Mouse (Mus musculus) CH12.LX (cell line): ENCODE data around the gene Tmem104.

ENCODE experiments used
- CHD2 ChIP-seq: IDR thresholded peaks from 2 replicates; pipeline ENCODE4 v1.6.1; 2011; ENCODE audit warnings: low read length, improper control_type of control experiment
- CTCF ChIP-seq, 2 experiments: IDR thresholded peaks in 1 of 2; conservative IDR thresholded peaks in 1 of 2; 2 replicates each; pipeline ENCODE4 v1.5.1; 2011 to 2012; ENCODE audit warnings: low read depth in 2 of 2, low read length in 2 of 2, improper control_type of control experiment in 1 of 2, inconsistent platforms in 1 of 2, mild to moderate bottlenecking in 1 of 2, moderate library complexity in 1 of 2
- E2F4 ChIP-seq: IDR thresholded peaks from 2 replicates; pipeline ENCODE4 v1.6.1; 2011; ENCODE audit warnings: low read depth, low read length, improper control_type of control experiment; ENCODE audit not compliant: insufficient replicate concordance
- EP300 ChIP-seq: IDR thresholded peaks from 2 replicates; pipeline ENCODE4 v1.6.1; 2011; ENCODE audit warnings: low read length, improper control_type of control experiment
- MAX ChIP-seq: IDR thresholded peaks from 2 replicates; pipeline ENCODE4 v1.6.1; 2011; ENCODE audit warnings: low read length, improper control_type of control experiment
- MAZ ChIP-seq: IDR thresholded peaks from 2 replicates; pipeline ENCODE4 v1.6.1; 2012; ENCODE audit warnings: low read depth, mild to moderate bottlenecking, inconsistent platforms, low read length, improper control_type of control experiment, moderate library complexity
- MXI1 ChIP-seq: IDR thresholded peaks from 2 replicates; pipeline ENCODE4 v1.6.1; 2011; ENCODE audit warnings: mild to moderate bottlenecking, low read depth, low read length, improper control_type of control experiment
- MYC ChIP-seq: IDR thresholded peaks from 2 replicates; pipeline ENCODE4 v1.6.1; 2011; ENCODE audit warnings: low read depth, mild to moderate bottlenecking, improper control_type of control experiment, low read length
- POLR2A ChIP-seq: IDR thresholded peaks from 2 replicates; pipeline ENCODE4 v1.6.1; 2011; ENCODE audit warnings: low read depth, mild to moderate bottlenecking, improper control_type of control experiment, low read length
- TCF12 ChIP-seq: IDR thresholded peaks from 2 replicates; pipeline ENCODE4 v1.6.1; 2014; ENCODE audit warnings: low read depth, mild to moderate bottlenecking, inconsistent platforms, low read length, improper control_type of control experiment
- USF1 ChIP-seq: IDR thresholded peaks from 2 replicates; pipeline ENCODE4 v1.6.1; 2014; ENCODE audit warnings: low read depth, mild to moderate bottlenecking, inconsistent platforms, low read length, improper control_type of control experiment
- ZMIZ1 ChIP-seq: IDR thresholded peaks from 2 replicates; pipeline ENCODE4 v1.6.1; 2012; ENCODE audit warnings: low read depth, mild to moderate bottlenecking, inconsistent platforms, low read length, improper control_type of control experiment

GRCm38 (mm10) chr11:115215123-115215522 is 27.8 kb downstream of the Tmem104 start:
- TF ChIP-seq CHD2 (no peak), POLR2A (no peak), USF1 (no peak), E2F4 (no peak), MAZ (no peak), TCF12 (no peak), MXI1 (no peak), CTCF (conservative IDR thresholded peaks at IDR 0.05 in 1 of 2, IDR thresholded peaks at IDR 0.05 in 1 of 2; ENCODE audit: low read depth in 2 of 2, low read length in 2 of 2) (no peak), ZMIZ1 (no peak), EP300 (no peak), MYC (no peak), MAX (no peak)
